Mouse (Mus musculus) limb, embryonic 11.5 days (tissue): Measurements from ENCODE around the gene Ltbp2. TPM values are rescaled to one million over a fixed set of nuclear protein-coding genes. Genes with fewer than 3 reads are reported as not detected.

Source experiments
- ATAC-seq: fragments of 200-750 bp; cut with Nextera tagmentation; 2 replicates; pipeline ENCODE4 v1.8.0; 2017; ENCODE audit warnings: low read depth; ENCODE audit not compliant: insufficient number of reproducible peaks, low FRiP score, low TSS enrichment
- DNase-seq: peaks from one replicate; pipeline ENCODE4 v3.0.0-alpha.2; 2015; ENCODE audit warnings: low spot score
- H3K27ac ChIP-seq: fragments of 300-500 bp; sonication (generic); replicated peaks from 2 replicates; pipeline ENCODE4 v1.5.1; 2014; ENCODE audit warnings: low read depth, mild to moderate bottlenecking, low read length
- H3K27me3 ChIP-seq: fragments of 300-500 bp; sonication (generic); 2 replicates; pipeline ENCODE4 v1.6.1; 2014; ENCODE audit warnings: mild to moderate bottlenecking, low read length, mixed read lengths; ENCODE audit not compliant: control insufficient read depth, insufficient read depth
- H3K36me3 ChIP-seq: fragments of 300-500 bp; sonication (generic); 2 replicates; pipeline ENCODE4 v1.6.1; 2014; ENCODE audit warnings: mild to moderate bottlenecking, low read length, moderate library complexity, mixed read lengths; ENCODE audit not compliant: control insufficient read depth, insufficient read depth
- H3K4me1 ChIP-seq: fragments of 300-500 bp; sonication (generic); 2 replicates; pipeline ENCODE4 v1.6.1; 2014; ENCODE audit warnings: low read length, mixed read lengths; ENCODE audit not compliant: control insufficient read depth, insufficient read depth
- H3K4me2 ChIP-seq: fragments of 300-500 bp; sonication (generic); 2 replicates; pipeline ENCODE4 v1.6.1; 2014; ENCODE audit warnings: low read depth, mild to moderate bottlenecking, moderate library complexity; ENCODE audit not compliant: severe bottlenecking
- H3K4me3 ChIP-seq: fragments of 300-500 bp; sonication (generic); 2 replicates; pipeline ENCODE4 v1.5.1; 2014; ENCODE audit warnings: low read depth, low read length
- H3K9ac ChIP-seq: fragments of 300-500 bp; sonication (generic); 2 replicates; pipeline ENCODE4 v1.6.1; 2014; ENCODE audit warnings: mild to moderate bottlenecking, low read length
- H3K9me3 ChIP-seq: fragments of 300-500 bp; sonication (generic); 2 replicates; pipeline ENCODE4 v1.6.1; 2016; ENCODE audit warnings: low read length; ENCODE audit not compliant: control insufficient read depth
- WGBS: fragments of 180-500 bp; shearing (Covaris S2); extraction: QIAGEN DNeasy Blood & Tissue Kit; methylation state at CpG from one replicate; pipeline ENCODE4 v1.1.7; 2014; 5-methylcytosine and 5-hydroxymethylcytosine counted together
- polyA plus RNA-seq: library from polyadenylated mRNA; unstranded; fragments of >200 nt; fragmentation: Nextera tagmentation; extraction: Ambion mirVana; gene quantifications from 2 replicates; pipeline ENCODE4 v1.2.1, GENCODE M21; 2014

The Ltbp2 gene
- polyA plus RNA-seq, 1 experiment from 2014 or later, result 0.23 TPM

DNA sequence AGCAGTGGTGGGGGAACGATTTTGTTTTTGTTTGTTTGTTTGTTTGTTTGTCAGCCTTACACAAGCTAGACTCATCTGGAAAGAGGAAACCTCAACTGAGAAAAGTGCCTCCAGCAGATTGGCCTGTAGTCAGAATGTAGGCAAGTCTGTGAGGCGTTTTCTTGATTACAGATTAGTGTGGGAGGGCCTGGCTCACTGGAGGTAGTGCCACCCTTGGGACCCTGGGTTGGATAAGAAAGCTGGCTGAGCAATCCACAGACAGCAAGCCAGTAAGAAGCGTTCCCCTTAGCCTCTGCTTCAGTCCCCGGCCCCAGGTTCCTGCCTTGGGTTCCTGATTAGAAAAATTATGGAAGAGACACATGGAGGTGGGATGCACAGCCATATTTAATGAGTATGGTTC lies 36.4 kb downstream of the Ltbp2 start:
- no peak overlapping the region for H3K27ac ChIP-seq
- H3K4me2 ChIP-seq, result no peak overlapping the region
- DNase-seq, result no peak
- no peak overlapping the region for H3K9ac ChIP-seq
- H3K4me1 ChIP-seq, result peaks cover 38% of the 10 kb centered on the region
- no peak for ATAC-seq
- H3K9me3 ChIP-seq, result no peaks in the 10 kb centered on the region
- H3K27me3 ChIP-seq, result peaks cover 3% of the 10 kb centered on the region
- WGBS, result 76% methylated on average over 4 of the region's 4 CpGs
- H3K4me3 ChIP-seq, result no peak overlapping the region
- no peaks in the 10 kb centered on the region for H3K36me3 ChIP-seq

DNA sequence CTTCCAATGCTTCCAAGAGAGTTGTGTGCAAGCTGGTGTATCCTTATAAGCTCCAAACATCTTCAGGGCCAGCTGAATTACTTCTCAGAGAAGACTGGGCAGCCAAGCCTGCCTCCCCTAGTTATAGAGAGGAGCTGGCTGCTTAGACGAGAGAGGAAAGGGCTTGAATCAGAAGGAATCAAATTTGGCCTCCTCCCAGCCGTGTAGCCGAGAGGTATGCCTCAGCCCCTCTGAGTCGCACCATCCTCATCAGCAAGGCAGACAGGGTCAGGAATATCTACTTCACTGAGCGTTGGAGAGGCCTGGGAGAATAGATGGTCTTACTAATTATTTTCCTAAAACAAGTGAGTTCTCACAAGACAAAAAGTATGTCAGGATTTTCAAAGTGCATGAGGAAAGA lies 40.7 kb downstream of the Ltbp2 start:
- H3K4me3 ChIP-seq, result no peak overlapping the region
- H3K9me3 ChIP-seq, result no peaks in the 10 kb centered on the region
- no peak overlapping the region for H3K4me2 ChIP-seq
- H3K4me1 ChIP-seq, result peaks cover 7% of the 10 kb centered on the region
- WGBS, result 83% methylated on average over 5 of the region's 5 CpGs
- H3K27me3 ChIP-seq, result no peaks in the 10 kb centered on the region
- no peak overlapping the region for H3K9ac ChIP-seq
- no peaks in the 10 kb centered on the region for H3K36me3 ChIP-seq
- ATAC-seq (no peak), DNase-seq (no peak)
- H3K27ac ChIP-seq, result no peak overlapping the region

GRCm38 (mm10) chr12:84834773-84835172 lies 41.6 kb downstream of the Ltbp2 start:
- no peaks in the 10 kb centered on the region for H3K27me3 ChIP-seq
- no peaks in the 10 kb centered on the region for H3K36me3 ChIP-seq
- ATAC-seq (no peak), DNase-seq (no peak)
- WGBS, result 91% methylated on average over 4 of the region's 4 CpGs
- H3K4me2 ChIP-seq, result no peak overlapping the region
- no peak overlapping the region for H3K9ac ChIP-seq
- no peaks in the 10 kb centered on the region for H3K4me1 ChIP-seq
- no peak overlapping the region for H3K27ac ChIP-seq
- H3K9me3 ChIP-seq, result no peaks in the 10 kb centered on the region
- no peak overlapping the region for H3K4me3 ChIP-seq

DNA sequence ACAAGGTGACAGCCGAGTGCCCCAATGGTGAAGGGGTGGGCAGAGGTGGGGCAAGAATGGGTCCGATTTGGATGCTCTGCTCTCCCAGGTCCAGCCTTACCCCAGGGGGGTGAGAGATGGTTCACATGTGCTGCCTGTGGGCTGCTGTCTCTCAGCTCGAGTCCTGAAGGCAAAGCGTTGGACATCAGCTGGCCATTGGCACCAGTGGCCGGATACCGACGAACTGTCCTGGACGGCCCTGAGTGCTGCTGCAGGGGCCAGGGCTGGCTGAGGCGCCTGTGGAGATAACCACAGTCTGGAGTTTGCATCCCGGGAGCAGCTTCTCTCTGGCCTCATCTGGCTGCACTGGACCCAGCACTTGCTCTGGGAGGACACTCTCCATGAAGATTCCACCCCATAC lies 44.7 kb downstream of the Ltbp2 start:
- no peak for ATAC-seq
- Histone ChIP-seq H3K27me3 (peaks cover 5% of the 10 kb centered on the region; the same call in 1 of the 2 replicates), H3K4me2 (no peak overlapping the region), H3K27ac (no peak overlapping the region), H3K4me1 (no peaks in the 10 kb centered on the region), H3K4me3 (no peak overlapping the region), H3K9me3 (no peaks in the 10 kb centered on the region), H3K36me3 (no peaks in the 10 kb centered on the region), H3K9ac (no peak overlapping the region)
- WGBS, result 83% methylated on average over 10 of the region's 10 CpGs
- no peak for DNase-seq

DNA sequence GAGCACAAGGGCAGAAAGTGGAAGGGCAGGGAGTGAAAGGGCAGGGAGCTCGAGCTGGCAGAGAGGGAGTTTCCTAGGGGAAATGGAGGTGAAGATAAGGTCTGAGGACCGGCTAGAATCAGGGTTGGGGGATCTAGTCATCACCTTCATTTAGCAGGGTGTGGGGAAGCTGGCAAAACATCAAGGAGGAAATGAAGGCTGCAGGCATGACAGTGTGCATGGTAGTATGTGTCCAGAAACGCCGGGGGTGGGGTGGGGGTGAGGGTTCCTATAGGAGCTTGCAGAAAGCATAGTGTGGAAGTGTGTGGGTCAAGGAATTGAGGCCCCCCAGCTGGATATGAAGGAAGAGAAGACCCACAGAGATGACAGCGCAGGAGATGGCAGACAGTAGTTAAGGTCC lies 45.2 kb downstream of the Ltbp2 start:
- Histone ChIP-seq H3K9ac (no peak overlapping the region), H3K27ac (no peak overlapping the region), H3K36me3 (no peaks in the 10 kb centered on the region), H3K4me1 (no peaks in the 10 kb centered on the region), H3K4me2 (no peak overlapping the region), H3K27me3 (peaks cover 5% of the 10 kb centered on the region; the same call in 1 of the 2 replicates), H3K9me3 (no peaks in the 10 kb centered on the region), H3K4me3 (no peak overlapping the region)
- DNase-seq (no peak), ATAC-seq (no peak)
- WGBS, result 74% methylated on average over 5 of the region's 5 CpGs

- WGBS, result 91% methylated on average over 5 of the region's 5 CpGs
- Histone ChIP-seq H3K9ac (no peak overlapping the region), H3K9me3 (no peaks in the 10 kb centered on the region), H3K4me1 (no peaks in the 10 kb centered on the region), H3K27ac (no peak overlapping the region), H3K4me2 (no peak overlapping the region), H3K36me3 (no peaks in the 10 kb centered on the region), H3K4me3 (no peak overlapping the region), H3K27me3 (peaks cover 5% of the 10 kb centered on the region; the same call in 1 of the 2 replicates)
- no peak for ATAC-seq
- no peak for DNase-seq
Observed at GRCm38 (mm10) chr12:84830438-84830837, 45.9 kb downstream of the Ltbp2 start.

DNA sequence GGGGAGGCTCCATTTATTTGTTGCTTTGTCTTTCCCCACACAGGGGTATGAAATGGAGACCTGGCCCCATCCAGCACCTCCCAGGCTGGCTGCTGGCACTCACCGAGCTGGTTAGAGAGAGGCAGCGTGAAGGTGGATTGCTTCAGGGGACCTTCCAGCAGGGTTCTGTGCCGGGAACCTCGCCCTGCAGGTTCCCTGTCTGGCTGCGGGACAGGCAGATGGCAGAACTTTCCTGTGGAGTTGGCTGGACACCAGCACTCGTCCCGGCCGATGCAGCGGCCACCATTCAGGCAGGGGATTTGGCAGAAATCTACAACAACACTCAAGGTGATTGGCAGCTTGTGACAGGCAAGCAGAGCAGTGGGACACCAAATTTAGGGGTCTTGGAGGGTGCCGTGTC lies 46.4 kb downstream of the Ltbp2 start:
- no peaks in the 10 kb centered on the region for H3K9me3 ChIP-seq
- H3K27me3 ChIP-seq, result peaks cover 5% of the 10 kb centered on the region; the same call in 1 of the 2 replicates
- no peak overlapping the region for H3K4me2 ChIP-seq
- no peak overlapping the region for H3K4me3 ChIP-seq
- no peak overlapping the region for H3K27ac ChIP-seq
- DNase-seq (no peak), ATAC-seq (no peak)
- WGBS, result 73% methylated on average over 10 of the region's 10 CpGs
- H3K36me3 ChIP-seq, result no peaks in the 10 kb centered on the region
- no peaks in the 10 kb centered on the region for H3K4me1 ChIP-seq
- H3K9ac ChIP-seq, result no peak overlapping the region

- Histone ChIP-seq H3K4me3 (no peak overlapping the region), H3K27me3 (peaks cover 5% of the 10 kb centered on the region; the same call in 1 of the 2 replicates), H3K36me3 (no peaks in the 10 kb centered on the region), H3K9me3 (no peaks in the 10 kb centered on the region), H3K27ac (no peak overlapping the region), H3K4me2 (no peak overlapping the region), H3K4me1 (no peaks in the 10 kb centered on the region), H3K9ac (no peak overlapping the region)
- ATAC-seq, result no peak
- DNase-seq, result no peak
- 83% methylated on average over 20 of the region's 20 CpGs for WGBS
Observed at GRCm38 (mm10) chr12:84829109-84829724, 47.1 kb downstream of the Ltbp2 start.

GRCm38 (mm10) chr12:84827384-84827933 lies 48.9 kb downstream of the Ltbp2 start:
- no peaks in the 10 kb centered on the region for H3K36me3 ChIP-seq
- 69% methylated on average over 8 of the region's 8 CpGs for WGBS
- H3K4me3 ChIP-seq, result no peak overlapping the region
- H3K27ac ChIP-seq, result no peak overlapping the region
- H3K9ac ChIP-seq, result no peak overlapping the region
- ATAC-seq (no peak), DNase-seq (no peak)
- no peaks in the 10 kb centered on the region for H3K4me1 ChIP-seq
- no peak overlapping the region for H3K4me2 ChIP-seq
- peaks cover 5% of the 10 kb centered on the region; the same call in 1 of the 2 replicates for H3K27me3 ChIP-seq
- no peaks in the 10 kb centered on the region for H3K9me3 ChIP-seq
